Mouse (Mus musculus) cortical plate, adult 2 months (tissue): ENCODE results near the gene Ost4.

Source experiments
- CTCF ChIP-seq: fragments of 200-500 bp; IDR thresholded peaks from 2 replicates; pipeline ENCODE4 v1.5.1; 2011; ENCODE audit warnings: mild to moderate bottlenecking, control low read depth, low read length; ENCODE audit not compliant: insufficient read depth; ENCODE audit errors: extremely low read depth
- POLR2A ChIP-seq: fragments of 200-500 bp; IDR thresholded peaks from 2 replicates; pipeline ENCODE4 v1.6.1; 2011; ENCODE audit warnings: mild to moderate bottlenecking, low read length, control low read depth; ENCODE audit not compliant: insufficient read depth; ENCODE audit errors: extremely low read depth

DNA sequence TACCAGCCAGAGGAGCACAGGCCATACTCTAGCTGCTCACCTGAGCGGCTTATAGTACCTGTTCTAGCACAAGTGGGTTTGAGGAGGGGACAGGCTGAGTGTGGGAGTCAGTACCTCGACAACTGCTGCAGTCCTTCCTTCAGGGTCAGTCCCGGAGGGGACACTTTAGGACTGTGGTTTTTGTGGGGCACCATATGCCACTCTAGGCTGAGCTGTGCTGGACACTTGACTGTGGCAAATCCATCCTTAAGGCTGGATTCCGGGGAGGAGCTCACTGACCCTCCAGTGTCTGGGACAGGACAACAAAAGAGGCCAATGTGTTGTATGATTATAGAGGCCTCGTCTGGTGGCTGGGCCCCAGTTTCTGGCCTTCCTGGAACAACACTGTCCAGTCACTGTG is 45.0 kb upstream of the Ost4 start:
- TF ChIP-seq POLR2A (no peak), CTCF (no peak)
